Mouse (Mus musculus): Measurements from ENCODE around the gene Igsf3. TPM values are rescaled to one million over a fixed set of nuclear protein-coding genes. Genes with fewer than 3 reads are reported as not detected.

The Igsf3 gene
- total and polyA plus RNA-seq, 3 experiments: not detected

GRCm38 (mm10) chr3:101404620-101405415 is 27.9 kb downstream of the Igsf3 start:
- no peak for DNase-seq (ENCODE audit: low read depth, low spot score)
- no peaks in the 10 kb centered on the region for H3K9me3 ChIP-seq (replicated peaks; ENCODE audit: insufficient read depth, low read length)
- no peak overlapping the region for H3K4me3 ChIP-seq (ENCODE audit: control insufficient read depth in 1 of 2, insufficient read depth in 1 of 2, low read depth in 2 of 2, low read length in 2 of 2)
- H3K36me3 ChIP-seq (ENCODE audit: control insufficient read depth in 1 of 2, insufficient read depth in 2 of 2, low read length in 2 of 2): no peaks in the 10 kb centered on the region
- no peaks in the 10 kb centered on the region for H3K79me2 ChIP-seq (ENCODE audit: control insufficient read depth, insufficient read depth, low read length, poor library complexity)
- H3K4me1 ChIP-seq (ENCODE audit: control insufficient read depth in 1 of 2, insufficient read depth in 2 of 2, low read length in 2 of 2): no peaks in the 10 kb centered on the region
- H3K27ac ChIP-seq (ENCODE audit: control insufficient read depth, low read depth, low read length): no peak overlapping the region
- no peak for TF ChIP-seq MAFK (IDR thresholded peaks at IDR 0.05; ENCODE audit: borderline replicate concordance, low read depth, low read length)
- TF ChIP-seq NRF1 (IDR thresholded peaks at IDR 0.05; ENCODE audit: insufficient read depth, low read depth, low read length, poor library complexity, severe bottlenecking): no peak
- no peak for TF ChIP-seq KAT2A (conservative IDR thresholded peaks at IDR 0.05; ENCODE audit: low read depth, low read length)
- TF ChIP-seq TBP (IDR thresholded peaks at IDR 0.05; ENCODE audit: low read depth, low read length): no peak
- TF ChIP-seq EP300 (IDR thresholded peaks at IDR 0.05; ENCODE audit: low read depth in 1 of 2, low read length in 2 of 2): no peak
- TF ChIP-seq BHLHE40 (IDR thresholded peaks at IDR 0.05; ENCODE audit: borderline replicate concordance, low read depth, low read length): no peak
- no peak for TF ChIP-seq ZMIZ1 (IDR thresholded peaks at IDR 0.05; ENCODE audit: low read depth, low read length)
- TF ChIP-seq POLR2AphosphoS2 (IDR thresholded peaks at IDR 0.05; ENCODE audit: low read length): no peak
- TF ChIP-seq CTCF (IDR thresholded peaks at IDR 0.05 in 2 of 3, conservative IDR thresholded peaks at IDR 0.05 in 1 of 3; ENCODE audit: control insufficient read depth in 1 of 3, insufficient read depth in 1 of 3, low read depth in 2 of 3, low read length in 3 of 3, poor library complexity in 1 of 3, severe bottlenecking in 1 of 3): no peak
- TF ChIP-seq GABPA (IDR thresholded peaks at IDR 0.05; ENCODE audit: low read depth, low read length): no peak
- no peak for TF ChIP-seq HCFC1 (IDR thresholded peaks at IDR 0.05; ENCODE audit: low read depth, low read length)
- TF ChIP-seq USF2 (IDR thresholded peaks at IDR 0.05; ENCODE audit: borderline replicate concordance in 1 of 2, insufficient read depth in 1 of 2, low read depth in 1 of 2, low read length in 2 of 2): no peak
- no peak for TF ChIP-seq RAD21 (IDR thresholded peaks at IDR 0.05; ENCODE audit: low read depth, low read length)
- TF ChIP-seq POLR2A (IDR thresholded peaks at IDR 0.05; ENCODE audit: control insufficient read depth in 1 of 2, insufficient read depth in 1 of 2, low read depth in 1 of 2, low read length in 2 of 2, poor library complexity in 1 of 2): no peak
- TF ChIP-seq CHD1 (IDR thresholded peaks at IDR 0.05; ENCODE audit: low read depth, low read length): no peak
- TF ChIP-seq MEF2A (IDR thresholded peaks at IDR 0.05; ENCODE audit: extremely low read depth, insufficient replicate concordance, low read depth, low read length, poor library complexity, severe bottlenecking): no peak
- TF ChIP-seq ZKSCAN1 (IDR thresholded peaks at IDR 0.05; ENCODE audit: low read depth, low read length): no peak
- TF ChIP-seq MYB (IDR thresholded peaks at IDR 0.05; ENCODE audit: low read depth, low read length): no peak
- no peak for TF ChIP-seq MAZ (IDR thresholded peaks at IDR 0.05; ENCODE audit: low read depth, low read length)
- no peaks in the 10 kb centered on the region for H3K27me3 ChIP-seq (ENCODE audit: control insufficient read depth in 1 of 2, insufficient read depth in 2 of 2, low read length in 2 of 2)
- H3K9ac ChIP-seq (ENCODE audit: control insufficient read depth, low read depth, low read length, poor library complexity, severe bottlenecking): no peak overlapping the region

- H3K4me1 ChIP-seq (ENCODE audit: control insufficient read depth in 1 of 2, insufficient read depth in 2 of 2, low read length in 2 of 2): no peaks in the 10 kb centered on the region
- no peaks in the 10 kb centered on the region for H3K36me3 ChIP-seq (ENCODE audit: control insufficient read depth in 1 of 2, insufficient read depth in 2 of 2, low read length in 2 of 2)
Measured at GRCm38 (mm10) chr3:101405495-101405894, 28.6 kb downstream of the Igsf3 start.

More at GRCm38 (mm10) chr3:101405495-101405894, 28.6 kb downstream of the Igsf3 start:
- Histone ChIP-seq H3K4me3 (ENCODE audit: control insufficient read depth in 1 of 2, insufficient read depth in 1 of 2, low read depth in 2 of 2, low read length in 2 of 2) (no peak overlapping the region), H3K79me2 (ENCODE audit: control insufficient read depth, insufficient read depth, low read length, poor library complexity) (no peaks in the 10 kb centered on the region), H3K9ac (ENCODE audit: control insufficient read depth, low read depth, low read length, poor library complexity, severe bottlenecking) (no peak overlapping the region), H3K27ac (ENCODE audit: control insufficient read depth, low read depth, low read length) (no peak overlapping the region), H3K27me3 (ENCODE audit: control insufficient read depth in 1 of 2, insufficient read depth in 2 of 2, low read length in 2 of 2) (no peaks in the 10 kb centered on the region), H3K9me3 (replicated peaks; ENCODE audit: insufficient read depth, low read length) (no peaks in the 10 kb centered on the region)
- no peak for TF ChIP-seq TAL1 (IDR thresholded peaks at IDR 0.05; ENCODE audit: low read length)
- TF ChIP-seq MAFK (IDR thresholded peaks at IDR 0.05; ENCODE audit: borderline replicate concordance, low read depth, low read length): no peak
- no peak for TF ChIP-seq ZC3H11A (IDR thresholded peaks at IDR 0.05; ENCODE audit: low read depth, low read length)
- no peak for TF ChIP-seq MAZ (IDR thresholded peaks at IDR 0.05; ENCODE audit: low read depth, low read length)
- no peak for TF ChIP-seq MXI1 (IDR thresholded peaks at IDR 0.05; ENCODE audit: low read depth, low read length)
- no peak for TF ChIP-seq NELFE (IDR thresholded peaks at IDR 0.05; ENCODE audit: low read depth, low read length)
- TF ChIP-seq USF1 (IDR thresholded peaks at IDR 0.05; ENCODE audit: low read depth, low read length): no peak
- TF ChIP-seq USF2 (IDR thresholded peaks at IDR 0.05; ENCODE audit: borderline replicate concordance in 1 of 2, insufficient read depth in 1 of 2, low read depth in 1 of 2, low read length in 2 of 2): no peak
- no peak for TF ChIP-seq RAD21 (IDR thresholded peaks at IDR 0.05; ENCODE audit: low read depth, low read length)
- TF ChIP-seq MYB (IDR thresholded peaks at IDR 0.05; ENCODE audit: low read depth, low read length): no peak
- no peak for TF ChIP-seq SMC3 (IDR thresholded peaks at IDR 0.05; ENCODE audit: low read depth, low read length)
- TF ChIP-seq POLR2AphosphoS2 (IDR thresholded peaks at IDR 0.05; ENCODE audit: low read length): no peak
- DNase-seq (ENCODE audit: low read depth, low spot score): no peak
